Mouse (Mus musculus) ES-E14 (cell line): Measurements from ENCODE around the gene Odf3l1.

Experiments used
- CHD2 ChIP-seq: IDR thresholded peaks from 2 replicates; pipeline ENCODE4 v1.6.1; 2014; ENCODE audit warnings: mild to moderate bottlenecking, low read depth, low read length, inconsistent platforms
- HCFC1 ChIP-seq: IDR thresholded peaks from 2 replicates; pipeline ENCODE4 v1.6.1; 2012; ENCODE audit warnings: low read length, inconsistent platforms, borderline replicate concordance; ENCODE audit not compliant: insufficient read depth
- MAFK ChIP-seq: IDR thresholded peaks from 2 replicates; pipeline ENCODE4 v1.6.1; 2014; ENCODE audit warnings: mild to moderate bottlenecking, low read depth, low read length, inconsistent platforms; ENCODE audit not compliant: insufficient read depth
- ZC3H11A ChIP-seq: IDR thresholded peaks from 2 replicates; pipeline ENCODE4 v1.6.1; 2012; ENCODE audit warnings: low read depth, mild to moderate bottlenecking, inconsistent platforms, low read length, borderline replicate concordance
- ZNF384 ChIP-seq: IDR thresholded peaks from 2 replicates; pipeline ENCODE4 v1.6.1; 2012; ENCODE audit warnings: low read depth, low read length, inconsistent platforms

DNA sequence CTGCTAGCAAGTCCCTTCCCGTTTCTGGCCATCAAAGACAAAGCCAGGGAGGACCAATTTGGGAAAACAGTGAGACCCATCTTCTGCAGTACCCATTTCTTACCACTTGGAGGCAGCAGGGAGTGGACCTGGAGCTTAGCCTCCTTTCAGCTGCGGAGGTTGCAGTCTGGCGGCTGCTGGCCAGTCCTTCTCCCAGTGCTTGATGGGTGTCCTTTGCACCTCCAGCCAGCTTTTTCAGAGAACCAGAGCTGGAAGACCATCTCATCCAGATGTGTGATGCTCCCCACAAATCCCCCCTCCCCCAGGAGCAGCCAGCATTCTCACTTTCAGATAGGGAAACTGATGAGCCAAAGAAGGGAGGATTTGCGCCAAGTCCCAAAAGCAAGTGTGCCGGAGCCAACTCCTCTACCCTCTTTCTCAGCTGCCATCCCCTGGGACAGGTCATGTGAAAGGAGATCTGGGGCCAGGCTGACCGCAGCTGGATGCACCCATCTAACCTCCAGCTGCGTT lies 20.7 kb downstream of the Odf3l1 start:
- TF ChIP-seq ZC3H11A (peak; percentile 34; the same call in 1 of the 2 replicates), HCFC1 (no peak), ZNF384 (no peak), MAFK (no peak), CHD2 (no peak)
